Mouse (Mus musculus) ES-E14 (cell line): ENCODE measurements around the gene Gm28729.

ENCODE experiments used
- HCFC1 ChIP-seq: IDR thresholded peaks from 2 replicates; pipeline ENCODE4 v1.6.1; 2012; ENCODE audit warnings: low read length, inconsistent platforms, borderline replicate concordance; ENCODE audit not compliant: insufficient read depth
- ZNF384 ChIP-seq: IDR thresholded peaks from 2 replicates; pipeline ENCODE4 v1.6.1; 2012; ENCODE audit warnings: low read depth, low read length, inconsistent platforms

DNA sequence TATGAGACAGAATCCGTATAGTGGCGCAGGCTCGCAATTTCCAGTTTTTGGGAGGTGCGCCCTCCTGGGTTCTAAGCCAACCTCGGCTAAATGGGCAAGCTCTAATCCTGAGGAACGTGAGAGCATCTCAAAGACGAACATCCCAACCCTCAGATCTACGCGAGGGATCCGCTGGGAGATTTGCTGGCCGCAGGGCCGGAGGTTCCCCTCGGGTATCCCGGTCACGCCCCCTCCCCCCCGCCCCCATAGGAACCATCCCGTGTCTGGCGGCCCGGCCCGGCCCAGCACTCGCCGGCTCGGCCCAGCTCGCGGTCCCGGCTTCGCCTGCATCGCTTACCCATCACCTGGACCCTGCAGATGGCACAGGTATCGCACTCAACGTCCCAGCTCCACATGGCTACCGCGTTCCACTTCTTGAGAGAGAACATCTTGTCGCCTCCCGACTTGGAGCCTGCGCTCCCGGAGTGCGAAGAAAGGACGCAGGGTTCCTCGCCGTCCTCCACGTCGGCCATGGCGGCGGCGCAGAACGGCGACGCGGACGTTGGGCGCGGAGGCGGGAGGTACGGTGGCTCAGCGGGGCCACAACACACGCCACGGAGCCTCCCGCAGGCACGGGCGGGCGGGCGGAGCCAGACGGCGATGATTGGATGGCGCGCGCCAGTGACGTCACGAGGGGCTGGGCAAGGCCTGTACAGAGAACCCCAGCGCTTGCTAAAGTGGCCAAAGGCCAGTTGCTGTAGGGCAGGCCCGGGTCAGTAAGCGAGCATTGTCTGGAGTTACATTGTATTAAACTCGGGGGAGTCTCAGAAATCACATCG, 46.8 kb downstream of the Gm28729 start, which contains the start of gene Rnf7:
- TF ChIP-seq HCFC1, result peak; percentile 70
- no peak for TF ChIP-seq ZNF384
